ENCODE assay signal across 8 mouse cellular contexts in genomic region chr5:96161578-96162398, GRCm38 (mm10). TPM values are rescaled to one million over a fixed set of nuclear protein-coding genes. Genes with fewer than 3 reads are reported as not detected.
DNase-seq lines count a peak whose midpoint lies in the region; ATAC-seq and TF ChIP-seq lines count a peak whose summit lies in the region.

No protein-coding gene starts in this region.

- peak overlapping the region; percentile 62 for H3K4me2 ChIP-seq in forebrain, embryonic 15.5 days (replicated peaks)
- H3K4me2 ChIP-seq in liver, postnatal 0 days (ENCODE audit: low read depth, low read length), result peak overlapping the region; percentile 97
- peak overlapping the region; percentile 82 for H3K4me2 ChIP-seq in neural tube, embryonic 14.5 days (ENCODE audit: low read depth, low read length)

- ATAC-seq in cerebellum, adult (ENCODE audit: insufficient number of reproducible peaks, low FRiP score, low TSS enrichment), result peak; percentile 12
- ATAC-seq in forebrain, embryonic 15.5 days (replicated peaks), result peak; percentile 69
- peak; percentile 48 for ATAC-seq in liver, postnatal 0 days
- peak; percentile 75 for ATAC-seq in neural tube, embryonic 14.5 days (ENCODE audit: low read depth)

- TF ChIP-seq CTCF in E14TG2a.4 (conservative IDR thresholded peaks at IDR 0.05; ENCODE audit: low read length), result no peak
- no peak for TF ChIP-seq CTCF in liver, postnatal 0 days (IDR thresholded peaks at IDR 0.05; ENCODE audit: low read depth)
- TF ChIP-seq CTCF in testis, adult 2 months (IDR thresholded peaks at IDR 0.05; ENCODE audit: control insufficient read depth, insufficient read depth, insufficient replicate concordance, low read depth, low read length), result no peak

- H3K9me3 ChIP-seq in E14TG2a.4 (ENCODE audit: low read length), result peaks cover 6% of the 10 kb centered on the region
- no peaks in the 10 kb centered on the region for H3K9me3 ChIP-seq in forebrain, embryonic 15.5 days
- H3K9me3 ChIP-seq in liver, postnatal 0 days (ENCODE audit: low read length), result no peaks in the 10 kb centered on the region
- H3K9me3 ChIP-seq in neural tube, embryonic 14.5 days (ENCODE audit: control insufficient read depth, low read length), result no peaks in the 10 kb centered on the region

- DNase-seq in heart, postnatal 25 days (ENCODE audit: low spot score), result peak; percentile 28
- DNase-seq in layer of hippocampus, adult 18-20 months (ENCODE audit: low spot score in 2 of 2), result peak; percentile 47 to 72
- peak; percentile 71 for DNase-seq in liver, postnatal 0 days

- peak overlapping the region; percentile 98 for H3K9ac ChIP-seq in forebrain, embryonic 15.5 days (replicated peaks)
- peak overlapping the region; percentile 98 for H3K9ac ChIP-seq in liver, postnatal 0 days (replicated peaks)
- H3K9ac ChIP-seq in neural tube, embryonic 14.5 days (replicated peaks; ENCODE audit: low read depth, low read length), result peak overlapping the region; percentile 97

- no peak for TF ChIP-seq EP300 in liver, postnatal 0 days (IDR thresholded peaks at IDR 0.05; ENCODE audit: low read depth)

- no peak; the same call in 1 of the 2 replicates for TF ChIP-seq POLR2A in testis, adult 2 months (IDR thresholded peaks at IDR 0.05; ENCODE audit: control insufficient read depth, low read depth, low read length)

- peak overlapping the region; percentile 99 for H3K27ac ChIP-seq in forebrain, embryonic 15.5 days (replicated peaks)
- peak overlapping the region; percentile 100 for H3K27ac ChIP-seq in liver, postnatal 0 days (ENCODE audit: low read depth)
- peak overlapping the region; percentile 98 for H3K27ac ChIP-seq in neural tube, embryonic 14.5 days (ENCODE audit: low read depth, low read length)
- H3K27ac ChIP-seq in testis, adult 2 months (ENCODE audit: control insufficient read depth, insufficient read depth, low read depth, low read length), result peak overlapping the region; percentile 95

- H3K4me1 ChIP-seq in E14TG2a.4 (replicated peaks; ENCODE audit: low read depth, low read length), result peaks cover 18% of the 10 kb centered on the region
- peaks cover 25% of the 10 kb centered on the region for H3K4me1 ChIP-seq in forebrain, embryonic 15.5 days
- peaks cover 11% of the 10 kb centered on the region for H3K4me1 ChIP-seq in liver, postnatal 0 days (ENCODE audit: insufficient read depth)
- H3K4me1 ChIP-seq in neural tube, embryonic 14.5 days (ENCODE audit: control insufficient read depth, insufficient read depth, low read length), result peaks cover 7% of the 10 kb centered on the region; the same call in 1 of the 2 replicates
- H3K4me1 ChIP-seq in testis, adult 2 months (ENCODE audit: control insufficient read depth, insufficient read depth, low read length), result peaks cover 5% of the 10 kb centered on the region

- 0 out of 2 replicates have a peak, but pooled peaks cover 9% of the 10 kb centered on the region for H3K27me3 ChIP-seq in E14TG2a.4 (ENCODE audit: insufficient read depth, low read length)
- H3K27me3 ChIP-seq in forebrain, embryonic 15.5 days, result no peaks in the 10 kb centered on the region
- no peaks in the 10 kb centered on the region for H3K27me3 ChIP-seq in liver, postnatal 0 days (ENCODE audit: insufficient read depth, low read length)
- no peaks in the 10 kb centered on the region for H3K27me3 ChIP-seq in neural tube, embryonic 14.5 days (ENCODE audit: control insufficient read depth, insufficient read depth, low read length)
- H3K27me3 ChIP-seq in testis, adult 2 months (ENCODE audit: control insufficient read depth, insufficient read depth, low read length), result no peaks in the 10 kb centered on the region

- H3K4me3 ChIP-seq in E14TG2a.4 (replicated peaks; ENCODE audit: low read length), result peak overlapping the region; percentile 85
- H3K4me3 ChIP-seq in forebrain, embryonic 15.5 days, result peak overlapping the region; percentile 96
- peak overlapping the region; percentile 95 for H3K4me3 ChIP-seq in liver, postnatal 0 days (ENCODE audit: low read depth, low read length)
- H3K4me3 ChIP-seq in neural tube, embryonic 14.5 days (ENCODE audit: low read depth, low read length), result peak overlapping the region; percentile 98
- peak overlapping the region; percentile 97 for H3K4me3 ChIP-seq in testis, adult 2 months (ENCODE audit: control insufficient read depth, low read depth, low read length)

- intact Hi-C loops in heart, postnatal 25 days (cut with DNase I), result loop anchor here (2.0 kb wide), 1 partner anchor 47 kb away; the partner anchor contains the start of gene Mrpl1

- no peaks in the 10 kb centered on the region for H3K36me3 ChIP-seq in E14TG2a.4 (ENCODE audit: insufficient read depth, low read length)
- H3K36me3 ChIP-seq in forebrain, embryonic 15.5 days, result no peaks in the 10 kb centered on the region
- no peaks in the 10 kb centered on the region for H3K36me3 ChIP-seq in liver, postnatal 0 days (replicated peaks; ENCODE audit: insufficient read depth, low read length)
- H3K36me3 ChIP-seq in neural tube, embryonic 14.5 days (ENCODE audit: control insufficient read depth, insufficient read depth, low read length), result no peaks in the 10 kb centered on the region
- H3K36me3 ChIP-seq in testis, adult 2 months (ENCODE audit: control insufficient read depth, insufficient read depth, low read length), result no peaks in the 10 kb centered on the region

- under 1% methylated on average over 93 of the region's 114 CpGs for WGBS in forebrain, embryonic 15.5 days
- WGBS in liver, postnatal 0 days (ENCODE audit: insufficient replicate concordance), result under 1% methylated on average over 96 of the region's 114 CpGs
- under 1% methylated on average over 84 of the region's 114 CpGs for WGBS in neural tube, embryonic 14.5 days

RNA-seq across cellular contexts. Expression of gene Cnot6l, which starts 2.2 kb away (rescaled TPM):
- polyA plus RNA-seq in forebrain, embryonic 15.5 days (2015; fragmentation: Nextera tagmentation; extraction: Ambion mirVana), result 12.8 and 14.8 TPM in 2 replicates
- 10 to 100 TPM; 59.6 to 75.5 TPM for total RNA-seq in heart, postnatal 25 days (2021)
- 10 to 100 TPM; 70.1 to 80.2 TPM for total RNA-seq in layer of hippocampus, adult 18-20 months (2021)
- 10.5 and 12.6 TPM in 2 replicates for polyA plus RNA-seq in liver, postnatal 0 days (2015; fragmentation: Nextera tagmentation; extraction: Ambion mirVana)
- 17.9 and 20.0 TPM in 2 replicates for polyA plus RNA-seq in neural tube, embryonic 14.5 days (2014; fragmentation: Nextera tagmentation; extraction: Ambion mirVana)
- polyA plus RNA-seq in testis, adult 2 months (2012; rRNA removed), result 3.5 and 4.7 TPM in 2 replicates

RNA-seq across cellular contexts. Expression of gene Mrpl1, which starts 47.5 kb away (rescaled TPM):
- 16.5 and 16.7 TPM in 2 replicates for polyA plus RNA-seq in forebrain, embryonic 15.5 days (2015; fragmentation: Nextera tagmentation; extraction: Ambion mirVana)
- 10 to 100 TPM; 29.4 to 32.1 TPM for total RNA-seq in heart, postnatal 25 days (2021)
- 10 to 100 TPM; 14.4 to 14.9 TPM for total RNA-seq in layer of hippocampus, adult 18-20 months (2021)
- 14.6 and 15.1 TPM in 2 replicates for polyA plus RNA-seq in liver, postnatal 0 days (2015; fragmentation: Nextera tagmentation; extraction: Ambion mirVana)
- 17.7 and 19.5 TPM in 2 replicates for polyA plus RNA-seq in neural tube, embryonic 14.5 days (2014; fragmentation: Nextera tagmentation; extraction: Ambion mirVana)
- 8.3 and 9.0 TPM in 2 replicates for polyA plus RNA-seq in testis, adult 2 months (2012; rRNA removed)

Comparison
In these comparisons a context has a peak if more than half of its experiments do, and no peak if none do; other contexts are left out.
1. Peak in every context shown above with its lines: DNase-seq, ATAC-seq, H3K4me3 ChIP-seq and H3K27ac ChIP-seq.
2. ATAC-seq: peak in every context shown above with its lines; median percentile 75 in neural tube, embryonic 14.5 days; 69 in forebrain, embryonic 15.5 days; 48 in liver, postnatal 0 days; 12 in cerebellum, adult.